Mouse (Mus musculus) C2C12 (cell line): ENCODE measurements around the gene Xpot.

ENCODE experiments used
- CEBPB ChIP-seq: IDR thresholded peaks from one replicate; pipeline ENCODE4 v1.6.1; 2011; ENCODE audit warnings: low read depth, mild to moderate bottlenecking, control low read depth, moderate library complexity
- CTCF ChIP-seq: IDR thresholded peaks from one replicate; pipeline ENCODE4 v1.5.1; 2011; ENCODE audit not compliant: control insufficient read depth, insufficient read depth, insufficient read length
- FOSL1 ChIP-seq: IDR thresholded peaks from one replicate; pipeline ENCODE4 v1.8.0; 2011; ENCODE audit warnings: mild to moderate bottlenecking, low read length; ENCODE audit not compliant: poor library complexity, insufficient read depth, severe bottlenecking
- MAX ChIP-seq: IDR thresholded peaks from one replicate; pipeline ENCODE4 v1.6.1; 2011; ENCODE audit warnings: mild to moderate bottlenecking, control low read depth
- MYOG ChIP-seq: IDR thresholded peaks from one replicate; pipeline ENCODE4 v1.6.1; 2011; ENCODE audit not compliant: control insufficient read depth, insufficient read length; ENCODE audit errors: extremely low read depth
- USF1 ChIP-seq: IDR thresholded peaks from one replicate; pipeline ENCODE4 v1.6.1; 2011; ENCODE audit warnings: low read depth, mild to moderate bottlenecking, control low read depth, moderate library complexity

GRCm38 (mm10) chr10:121583016-121583415 lies 43.1 kb downstream of the Xpot start:
- TF ChIP-seq CTCF = no peak
- no peak for TF ChIP-seq USF1
- TF ChIP-seq MAX = no peak
- TF ChIP-seq FOSL1 = no peak
- TF ChIP-seq MYOG = no peak
- TF ChIP-seq CEBPB = no peak
